Mouse (Mus musculus) testis, postnatal 10 days (tissue): ENCODE measurements around the gene Ppp3cb.
"Not testable (repeated sequence)": the region's sequence is repeated elsewhere in the genome, so short reads cannot be mapped to it uniquely, and the experiment has no call there.

ENCODE experiments used
- DNase-seq: peaks from one replicate; pipeline ENCODE4 v3.0.0; 2021; ENCODE audit warnings: low spot score

Gene Ppp3cb

GRCm38 (mm10) chr14:20546415-20546814 lies at the start of gene Ppp3cb:
Ppp3cb (minus strand) TSS chr14:20546573.
- peak; percentile 86 for DNase-seq

- peak; percentile 45 for DNase-seq
These were observed 49.4 kb upstream of the Ppp3cb start for GRCm38 (mm10) chr14:20595781-20596180.

- no peak for DNase-seq
These were observed 41.1 kb upstream of the Ppp3cb start for GRCm38 (mm10) chr14:20587458-20587857.

- DNase-seq: no peak
These were observed 32.5 kb upstream of the Ppp3cb start for GRCm38 (mm10) chr14:20578822-20579407.

GRCm38 (mm10) chr14:20576179-20576578 lies 29.8 kb upstream of the Ppp3cb start:
- DNase-seq: peak; percentile 83

- not testable (repeated sequence) for DNase-seq
These were observed 26.8 kb upstream of the Ppp3cb start for GRCm38 (mm10) chr14:20573196-20573595.

- DNase-seq: no peak
These were observed 19.1 kb upstream of the Ppp3cb start for GRCm38 (mm10) chr14:20565256-20566021.

- DNase-seq: peak; percentile 60
These were observed 18.3 kb upstream of the Ppp3cb start for GRCm38 (mm10) chr14:20564692-20565091.

- DNase-seq: no peak
These were observed 15.5 kb upstream of the Ppp3cb start for GRCm38 (mm10) chr14:20561897-20562296.

GRCm38 (mm10) chr14:20550136-20550535 lies 3.8 kb upstream of the Ppp3cb start:
- no peak for DNase-seq

GRCm38 (mm10) chr14:20545529-20546331 lies 643 bp downstream of the Ppp3cb start:
- peak; percentile 90 for DNase-seq

- DNase-seq: no peak
These were observed 1.6 kb downstream of the Ppp3cb start for GRCm38 (mm10) chr14:20544467-20545411.

- DNase-seq: no peak
These were observed 16.7 kb downstream of the Ppp3cb start for GRCm38 (mm10) chr14:20529643-20530042.

GRCm38 (mm10) chr14:20520179-20520578 lies 26.2 kb downstream of the Ppp3cb start:
- no peak for DNase-seq

- no peak for DNase-seq
These were observed 37.9 kb downstream of the Ppp3cb start for GRCm38 (mm10) chr14:20508424-20508823.

- DNase-seq: no peak
These were observed 43.4 kb downstream of the Ppp3cb start for GRCm38 (mm10) chr14:20502966-20503365.

- no peak for DNase-seq
These were observed 46.4 kb downstream of the Ppp3cb start for GRCm38 (mm10) chr14:20499982-20500381.

GRCm38 (mm10) chr14:20496603-20497002 lies 49.8 kb downstream of the Ppp3cb start, which contains the start of gene Mss51:
Mss51 (minus strand) TSS chr14:20496901.
- no peak for DNase-seq

GRCm38 (mm10) chr14:20486031-20486430 lies 60.3 kb downstream of the Ppp3cb start:
- DNase-seq: no peak

- no peak for DNase-seq
These were observed 64.2 kb downstream of the Ppp3cb start for GRCm38 (mm10) chr14:20482051-20482751.

- no peak for DNase-seq
These were observed 65.2 kb downstream of the Ppp3cb start for GRCm38 (mm10) chr14:20481211-20481610.
